Mouse (Mus musculus) lung, postnatal 0 days (tissue): ENCODE results near the gene Ablim1. TPM values are rescaled to one million over a fixed set of nuclear protein-coding genes. Genes with fewer than 3 reads are reported as not detected.

Source experiments
- ATAC-seq: fragments of 200-750 bp; cut with Nextera tagmentation; 2 replicates; pipeline ENCODE4 v1.8.0; 2017; ENCODE audit warnings: moderate library complexity
- DNase-seq: peaks from one replicate; pipeline ENCODE4 v3.0.0-alpha.2; 2016; ENCODE audit warnings: low spot score
- H3K27ac ChIP-seq: fragments of 300-500 bp; sonication (generic); 2 replicates; pipeline ENCODE4 v1.5.1; 2014; ENCODE audit warnings: antibody characterized with exemption, mild to moderate bottlenecking, low read length, mixed read lengths
- H3K27me3 ChIP-seq: fragments of 300-500 bp; sonication (generic); replicated peaks from 2 replicates; pipeline ENCODE4 v1.6.1; 2014; ENCODE audit warnings: low read length, mixed read lengths; ENCODE audit not compliant: insufficient read depth
- H3K36me3 ChIP-seq: fragments of 300-500 bp; sonication (generic); 2 replicates; pipeline ENCODE4 v1.6.1; 2014; ENCODE audit warnings: low read length, mixed read lengths; ENCODE audit not compliant: insufficient read depth
- H3K4me1 ChIP-seq: fragments of 300-500 bp; sonication (generic); 2 replicates; pipeline ENCODE4 v1.6.1; 2014; ENCODE audit warnings: antibody characterized with exemption, low read depth, low read length, mixed read lengths; ENCODE audit not compliant: insufficient read depth
- H3K4me2 ChIP-seq: fragments of 300-500 bp; sonication (generic); replicated peaks from 2 replicates; pipeline ENCODE4 v1.6.1; 2014; ENCODE audit warnings: low read depth, mild to moderate bottlenecking, low read length, moderate library complexity, mixed read lengths
- H3K4me3 ChIP-seq: fragments of 300-500 bp; sonication (generic); 2 replicates; pipeline ENCODE4 v1.5.1; 2014; ENCODE audit warnings: low read depth, low read length
- H3K9ac ChIP-seq: fragments of 300-500 bp; sonication (generic); replicated peaks from 2 replicates; pipeline ENCODE4 v1.6.1; 2014; ENCODE audit warnings: low read depth, mild to moderate bottlenecking
- H3K9me3 ChIP-seq: fragments of 300-500 bp; sonication (generic); 2 replicates; pipeline ENCODE4 v1.6.1; 2016; ENCODE audit warnings: low read length, mixed read lengths
- CTCF ChIP-seq: IDR thresholded peaks from 2 replicates; pipeline ENCODE4 v1.5.1; 2016; ENCODE audit warnings: antibody characterized with exemption, mild to moderate bottlenecking
- EP300 ChIP-seq: IDR thresholded peaks from 2 replicates; pipeline ENCODE4 v1.6.1; 2016; ENCODE audit warnings: antibody characterized with exemption, mild to moderate bottlenecking, control low read depth
- WGBS: fragments of 180-500 bp; shearing (Covaris S2); extraction: QIAGEN DNeasy Blood & Tissue Kit; methylation state at CpG from one replicate; pipeline ENCODE4 v1.1.7; 2014; 5-methylcytosine and 5-hydroxymethylcytosine counted together
- polyA plus RNA-seq: library from polyadenylated mRNA; unstranded; fragments of >200 nt; fragmentation: Nextera tagmentation; extraction: Ambion mirVana; gene quantifications from 2 replicates; pipeline ENCODE4 v1.2.1, GENCODE M21; 2015

The Ablim1 gene
- polyA plus RNA-seq, 1 experiment from 2014 or later, result 50.1 TPM

DNA sequence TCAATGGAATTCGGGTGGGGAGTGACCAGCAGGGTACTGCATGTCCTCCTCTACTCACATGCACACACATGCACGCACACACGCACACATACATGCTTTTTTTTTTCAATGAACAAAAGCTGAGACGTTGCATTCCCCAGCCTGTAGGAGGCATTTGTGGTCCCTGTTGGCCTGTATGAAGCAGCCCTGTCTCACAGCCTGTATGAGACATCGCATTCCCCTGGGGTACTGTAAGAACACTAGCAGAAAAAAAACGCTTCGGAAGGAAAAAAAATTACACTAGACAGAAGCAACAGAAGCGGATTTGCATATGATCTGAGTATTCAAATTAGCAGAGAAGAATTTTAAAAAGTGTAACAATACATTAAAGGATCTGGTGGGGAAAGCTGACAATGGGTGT, 8.4 kb upstream of the Ablim1 start:
- Histone ChIP-seq H3K4me2 (no peak overlapping the region), H3K4me3 (no peak overlapping the region), H3K9me3 (no peaks in the 10 kb centered on the region), H3K4me1 (no peaks in the 10 kb centered on the region), H3K27me3 (no peaks in the 10 kb centered on the region), H3K27ac (no peak overlapping the region), H3K36me3 (no peaks in the 10 kb centered on the region), H3K9ac (no peak overlapping the region)
- 76% methylated on average over 8 of the region's 8 CpGs for WGBS
- DNase-seq (no peak), ATAC-seq (0 out of 2 replicates have a peak, but pooled peaks have one; percentile 2)
- TF ChIP-seq EP300, result peak; percentile 15; the same call in 1 of the 2 replicates
- peak; percentile 43 for TF ChIP-seq CTCF

DNA sequence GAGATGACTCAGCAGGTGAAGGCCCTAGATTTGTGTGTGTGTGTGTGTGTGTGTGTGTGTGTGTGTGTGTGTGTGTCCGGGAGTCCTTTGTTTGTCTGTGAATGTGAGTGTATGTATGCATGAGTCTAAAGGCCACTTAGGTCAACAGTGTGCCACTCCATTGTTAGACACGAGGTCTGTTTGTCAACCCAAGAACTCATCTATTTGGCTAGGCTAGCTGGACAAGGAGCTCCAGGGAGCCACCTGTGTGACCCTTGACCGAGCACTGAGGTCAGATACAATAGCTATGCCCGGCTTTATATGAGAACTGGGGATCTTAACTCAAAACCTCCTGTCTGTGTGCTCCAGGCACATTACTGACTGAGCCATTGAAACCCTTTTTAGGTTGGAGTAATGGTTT, 7.8 kb upstream of the Ablim1 start:
- no peaks in the 10 kb centered on the region for H3K36me3 ChIP-seq
- H3K9me3 ChIP-seq, result no peaks in the 10 kb centered on the region
- H3K4me2 ChIP-seq, result no peak overlapping the region
- DNase-seq, result no peak
- no peak overlapping the region for H3K27ac ChIP-seq
- no peaks in the 10 kb centered on the region for H3K4me1 ChIP-seq
- no peak overlapping the region for H3K9ac ChIP-seq
- no peak for TF ChIP-seq EP300
- TF ChIP-seq CTCF, result no peak
- H3K4me3 ChIP-seq, result no peak overlapping the region
- no peaks in the 10 kb centered on the region for H3K27me3 ChIP-seq
- ATAC-seq, result no peak
- WGBS, result 51% methylated on average over 4 of the region's 4 CpGs

DNA sequence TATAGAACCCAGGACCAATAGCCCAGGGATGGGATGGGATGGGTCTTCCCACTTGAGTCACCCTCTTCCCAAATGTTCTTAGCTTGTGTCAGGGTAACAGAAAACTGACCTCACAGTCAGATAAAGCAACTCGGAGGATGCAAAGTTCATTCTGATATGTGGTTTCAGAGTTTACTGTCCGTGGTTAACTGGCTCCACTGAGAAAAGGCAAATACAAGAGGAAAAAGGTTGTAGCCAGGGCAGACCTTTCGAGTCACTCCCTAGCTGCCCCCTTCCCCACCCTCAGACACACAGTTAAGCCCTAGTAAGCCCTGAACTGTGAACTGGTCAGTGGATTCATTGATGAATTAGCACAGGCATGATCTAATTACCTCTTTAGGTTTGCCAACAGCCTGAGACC, 7.1 kb upstream of the Ablim1 start:
- DNase-seq (no peak), ATAC-seq (no peak)
- H3K4me2 ChIP-seq, result no peak overlapping the region
- no peaks in the 10 kb centered on the region for H3K36me3 ChIP-seq
- TF ChIP-seq CTCF (no peak), EP300 (no peak)
- H3K4me3 ChIP-seq, result no peak overlapping the region
- H3K27ac ChIP-seq, result no peak overlapping the region
- H3K9me3 ChIP-seq, result no peaks in the 10 kb centered on the region
- H3K9ac ChIP-seq, result no peak overlapping the region
- WGBS, result 66% methylated on average over 3 of the region's 3 CpGs
- H3K27me3 ChIP-seq, result no peaks in the 10 kb centered on the region
- H3K4me1 ChIP-seq, result no peaks in the 10 kb centered on the region

DNA sequence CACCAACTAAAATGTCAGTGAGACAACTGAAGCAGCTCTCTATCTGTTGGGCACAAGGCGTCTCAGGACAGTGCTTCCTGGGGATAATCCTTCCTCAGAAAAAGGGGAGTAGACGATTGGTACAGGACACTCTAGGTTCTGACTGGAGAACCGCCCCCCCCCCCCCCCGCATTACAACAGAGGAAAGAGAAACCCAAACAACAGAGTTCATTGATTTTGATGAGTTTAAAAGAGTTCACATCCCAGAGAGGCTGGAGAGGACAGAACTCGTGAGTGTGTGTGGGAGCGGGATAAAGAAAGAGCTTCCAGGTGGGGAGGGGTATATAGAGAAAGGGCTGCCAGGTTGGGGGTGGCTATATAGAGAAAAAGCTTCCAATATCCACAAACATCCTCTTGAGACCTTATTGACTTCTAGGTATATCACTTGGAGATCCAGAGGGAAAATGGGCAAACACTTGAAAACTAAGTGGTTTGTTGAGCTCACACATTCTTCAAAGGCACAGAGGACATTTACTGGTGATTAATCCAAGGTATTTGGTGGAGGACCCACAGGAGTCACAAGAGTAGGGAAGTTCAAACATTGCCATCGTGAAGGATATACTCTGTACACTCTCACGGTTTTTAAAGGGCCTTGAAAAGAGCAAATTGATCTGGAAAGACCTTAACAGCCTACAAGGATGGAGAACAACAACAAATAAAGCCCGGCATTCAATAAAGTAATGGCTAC, 6.1 kb upstream of the Ablim1 start:
- no peak overlapping the region for H3K9ac ChIP-seq
- H3K4me1 ChIP-seq, result no peaks in the 10 kb centered on the region
- peak; percentile 59 for DNase-seq
- WGBS, result 56% methylated on average over 9 of the region's 9 CpGs
- no peaks in the 10 kb centered on the region for H3K9me3 ChIP-seq
- H3K27me3 ChIP-seq, result no peaks in the 10 kb centered on the region
- no peak overlapping the region for H3K27ac ChIP-seq
- peak; percentile 75 for ATAC-seq
- no peak overlapping the region for H3K4me3 ChIP-seq
- TF ChIP-seq CTCF (no peak), EP300 (peak; percentile 78)
- H3K4me2 ChIP-seq, result no peak overlapping the region
- H3K36me3 ChIP-seq, result no peaks in the 10 kb centered on the region

DNA sequence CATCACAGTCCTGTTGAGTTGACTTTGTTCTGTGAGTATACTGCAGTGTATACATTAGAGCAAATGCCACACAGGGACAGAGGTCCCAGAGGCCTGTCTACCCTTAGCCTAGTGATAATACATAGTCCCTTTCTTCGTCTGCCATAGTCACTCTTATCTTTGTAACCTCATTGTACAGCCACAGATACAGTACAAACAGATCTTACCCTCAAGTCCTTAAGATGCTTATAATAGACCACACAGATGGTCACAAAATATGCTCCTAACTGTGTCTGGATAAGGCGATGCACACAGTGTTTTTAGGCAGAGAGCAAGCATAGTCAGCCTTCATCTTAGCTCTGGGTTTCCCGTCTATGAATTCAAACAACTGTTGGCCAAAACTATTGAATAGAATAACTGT, 1.9 kb upstream of the Ablim1 start:
- no peak overlapping the region for H3K4me3 ChIP-seq
- peaks cover 10% of the 10 kb centered on the region; the same call in 1 of the 2 replicates for H3K4me1 ChIP-seq
- H3K9me3 ChIP-seq, result no peaks in the 10 kb centered on the region
- DNase-seq (no peak), ATAC-seq (no peak)
- H3K4me2 ChIP-seq, result no peak overlapping the region
- no peaks in the 10 kb centered on the region; the same call in 1 of the 2 replicates for H3K27me3 ChIP-seq
- no peaks in the 10 kb centered on the region for H3K36me3 ChIP-seq
- no peak overlapping the region for H3K27ac ChIP-seq
- TF ChIP-seq EP300 (no peak), CTCF (no peak)
- 89% methylated on average over 3 of the region's 3 CpGs for WGBS
- H3K9ac ChIP-seq, result no peak overlapping the region

DNA sequence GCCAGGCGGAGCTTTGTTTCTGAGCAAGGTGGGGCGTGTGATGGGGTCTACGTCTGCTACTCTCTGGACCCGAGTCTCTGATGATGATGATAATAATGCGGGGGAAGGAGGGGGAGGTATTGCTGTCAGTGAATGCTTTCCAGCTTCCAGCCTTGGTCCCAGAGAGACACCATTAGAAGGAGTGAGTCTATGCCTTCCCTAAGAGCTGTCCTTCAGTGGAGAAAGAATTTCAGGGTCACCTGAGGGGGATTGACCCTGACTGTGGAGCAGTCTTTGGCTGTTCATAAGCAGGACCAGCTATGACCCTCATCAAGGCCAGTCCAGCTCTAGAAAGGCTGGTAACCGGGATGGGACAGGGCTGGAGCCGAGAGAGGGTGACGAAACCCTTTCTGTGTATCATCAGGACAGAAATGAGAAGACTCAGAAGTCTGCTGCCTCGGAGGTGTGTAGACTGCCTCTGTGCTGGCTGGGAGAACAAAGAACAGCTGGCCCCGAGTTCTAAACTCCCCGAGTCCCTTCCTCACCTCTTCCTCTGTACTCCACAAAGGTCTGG, 370 bp upstream of the Ablim1 start:
- Histone ChIP-seq H3K4me3 (peak overlapping the region; percentile 61), H3K36me3 (no peaks in the 10 kb centered on the region), H3K9me3 (no peaks in the 10 kb centered on the region), H3K4me1 (peaks cover 10% of the 10 kb centered on the region; the same call in 1 of the 2 replicates), H3K9ac (peak overlapping the region; percentile 65), H3K27me3 (no peaks in the 10 kb centered on the region; the same call in 1 of the 2 replicates), H3K4me2 (peak overlapping the region; percentile 93), H3K27ac (0 out of 2 replicates have a peak overlapping the region, but pooled peaks have one; percentile 71)
- ATAC-seq (no peak), DNase-seq (no peak)
- TF ChIP-seq EP300, result no peak
- no peak for TF ChIP-seq CTCF
- WGBS, result 38% methylated on average over 11 of the region's 11 CpGs
